Mouse (Mus musculus): ENCODE data around the gene Cd82.

GRCm38 (mm10) chr2:93509777-93510750 lies 47.1 kb upstream of the Cd82 start:
- no peak for TF ChIP-seq EP300 (IDR thresholded peaks at IDR 0.05; ENCODE audit: low read depth)
- no peak for TF ChIP-seq CTCF (IDR thresholded peaks at IDR 0.05; ENCODE audit: low read depth)
